Mouse (Mus musculus) midbrain, postnatal 0 days (tissue): Measurements from ENCODE around the gene Cyren. TPM values are rescaled to one million over a fixed set of nuclear protein-coding genes. Genes with fewer than 3 reads are reported as not detected.

Experiments used
- ATAC-seq: fragments of 200-750 bp; cut with Nextera tagmentation; 2 replicates; pipeline ENCODE4 v1.8.0; 2017; ENCODE audit warnings: moderate number of reproducible peaks, mild to moderate bottlenecking, moderate TSS enrichment, moderate library complexity; ENCODE audit not compliant: low FRiP score
- DNase-seq: peaks from one replicate; pipeline ENCODE4 v3.0.0-alpha.2; 2015; ENCODE audit warnings: low spot score
- H3K27ac ChIP-seq: fragments of 300-500 bp; sonication (generic); 2 replicates; pipeline ENCODE4 v1.5.1; 2014; ENCODE audit warnings: low read depth, mild to moderate bottlenecking, low read length, mixed read lengths
- H3K27me3 ChIP-seq: fragments of 300-500 bp; sonication (generic); 2 replicates; pipeline ENCODE4 v1.6.1; 2014; ENCODE audit warnings: low read length, control low read depth, mixed read lengths; ENCODE audit not compliant: insufficient read depth
- H3K36me3 ChIP-seq: fragments of 300-500 bp; sonication (generic); 2 replicates; pipeline ENCODE4 v1.6.1; 2014; ENCODE audit warnings: low read length, control low read depth, mixed read lengths; ENCODE audit not compliant: insufficient read depth
- H3K4me1 ChIP-seq: fragments of 300-500 bp; sonication (generic); 2 replicates; pipeline ENCODE4 v1.6.1; 2014; ENCODE audit warnings: mild to moderate bottlenecking, control low read depth, antibody characterized with exemption, low read length, mixed read lengths; ENCODE audit not compliant: insufficient read depth
- H3K4me2 ChIP-seq: fragments of 300-500 bp; sonication (generic); 2 replicates; pipeline ENCODE4 v1.6.1; 2014; ENCODE audit warnings: low read depth, mild to moderate bottlenecking, low read length, mixed read lengths; ENCODE audit not compliant: poor library complexity, severe bottlenecking
- H3K4me3 ChIP-seq: fragments of 300-500 bp; sonication (generic); 2 replicates; pipeline ENCODE4 v1.5.1; 2014; ENCODE audit warnings: low read depth, mild to moderate bottlenecking, low read length, moderate library complexity
- H3K9ac ChIP-seq: fragments of 300-500 bp; sonication (generic); replicated peaks from 2 replicates; pipeline ENCODE4 v1.6.1; 2014; ENCODE audit warnings: mild to moderate bottlenecking, low read length, moderate library complexity, mixed read lengths; ENCODE audit not compliant: poor library complexity, severe bottlenecking
- H3K9me3 ChIP-seq: fragments of 300-500 bp; sonication (generic); 2 replicates; pipeline ENCODE4 v1.6.1; 2016; ENCODE audit warnings: low read length, control low read depth
- CTCF ChIP-seq: IDR thresholded peaks from 2 replicates; pipeline ENCODE4 v1.5.1; 2016; ENCODE audit warnings: antibody characterized with exemption, mild to moderate bottlenecking
- WGBS: fragments of 180-500 bp; shearing (Covaris S2); extraction: QIAGEN DNeasy Blood & Tissue Kit; methylation state at CpG from one replicate; pipeline ENCODE4 v1.1.7; 2014; 5-methylcytosine and 5-hydroxymethylcytosine counted together
- polyA plus RNA-seq: library from polyadenylated mRNA; unstranded; fragments of >200 nt; fragmentation: Nextera tagmentation; extraction: Ambion mirVana; gene quantifications from 2 replicates; pipeline ENCODE4 v1.2.1, GENCODE M21; 2015
- total RNA-seq: library from RNA; depleted of rRNA; stranded (reverse); fragments of >200 nt; gene quantifications from 2 replicates; pipeline ENCODE4 v1.2.3, GENCODE M21; 2014

Gene Cyren
- total and polyA plus RNA-seq, 2 experiments from 2014 or later = 4.9 to 6.0 TPM

GRCm38 (mm10) chr6:34903441-34903840, 25.6 kb upstream of the Cyren start:
- 88% methylated on average over 5 of the region's 5 CpGs for WGBS

GRCm38 (mm10) chr6:34902578-34902977, 24.7 kb upstream of the Cyren start:
- H3K9me3 ChIP-seq = no peaks in the 10 kb centered on the region
- 97% methylated on average over 7 of the region's 7 CpGs for WGBS
- no peak overlapping the region for H3K4me3 ChIP-seq
- no peak overlapping the region for H3K9ac ChIP-seq
- H3K36me3 ChIP-seq = peaks cover 67% of the 10 kb centered on the region
- no peak overlapping the region for H3K4me2 ChIP-seq
- no peaks in the 10 kb centered on the region for H3K4me1 ChIP-seq
- ATAC-seq = no peak
- TF ChIP-seq CTCF = no peak
- H3K27ac ChIP-seq = no peak overlapping the region
- DNase-seq = no peak
- no peaks in the 10 kb centered on the region for H3K27me3 ChIP-seq

More at GRCm38 (mm10) chr6:34903441-34903840, 25.6 kb upstream of the Cyren start:
- H3K27ac ChIP-seq = no peak overlapping the region
- ATAC-seq = no peak
- H3K4me3 ChIP-seq = no peak overlapping the region
- DNase-seq = no peak
- H3K27me3 ChIP-seq = no peaks in the 10 kb centered on the region
- TF ChIP-seq CTCF = no peak
- no peak overlapping the region for H3K4me2 ChIP-seq
- no peaks in the 10 kb centered on the region for H3K4me1 ChIP-seq
- peaks cover 70% of the 10 kb centered on the region for H3K36me3 ChIP-seq
- no peaks in the 10 kb centered on the region for H3K9me3 ChIP-seq
- H3K9ac ChIP-seq = no peak overlapping the region

GRCm38 (mm10) chr6:34901911-34902444, 24.1 kb upstream of the Cyren start:
- no peak for DNase-seq
- Histone ChIP-seq H3K4me3 (no peak overlapping the region), H3K27me3 (no peaks in the 10 kb centered on the region), H3K4me1 (no peaks in the 10 kb centered on the region), H3K9me3 (no peaks in the 10 kb centered on the region), H3K27ac (no peak overlapping the region), H3K9ac (no peak overlapping the region), H3K36me3 (peaks cover 62% of the 10 kb centered on the region), H3K4me2 (no peak overlapping the region)
- ATAC-seq = no peak
- TF ChIP-seq CTCF = no peak
- 73% methylated on average over 9 of the region's 9 CpGs for WGBS

- Histone ChIP-seq H3K4me2 (no peak overlapping the region), H3K4me1 (no peaks in the 10 kb centered on the region), H3K4me3 (no peak overlapping the region), H3K9me3 (no peaks in the 10 kb centered on the region), H3K27me3 (no peaks in the 10 kb centered on the region), H3K9ac (no peak overlapping the region), H3K27ac (no peak overlapping the region), H3K36me3 (peaks cover 54% of the 10 kb centered on the region)
- DNase-seq = no peak
- 75% methylated on average over 2 of the region's 2 CpGs for WGBS
- no peak for ATAC-seq
- TF ChIP-seq CTCF = no peak
Observed at GRCm38 (mm10) chr6:34900990-34901389, 23.1 kb upstream of the Cyren start.

GRCm38 (mm10) chr6:34899127-34899526, 21.3 kb upstream of the Cyren start:
- H3K36me3 ChIP-seq = peaks cover 57% of the 10 kb centered on the region
- H3K4me2 ChIP-seq = no peak overlapping the region
- 95% methylated on average over 2 of the region's 2 CpGs for WGBS
- no peak overlapping the region for H3K9ac ChIP-seq
- H3K4me3 ChIP-seq = no peak overlapping the region
- H3K9me3 ChIP-seq = no peaks in the 10 kb centered on the region
- ATAC-seq (no peak), DNase-seq (no peak)
- no peaks in the 10 kb centered on the region for H3K27me3 ChIP-seq
- no peak for TF ChIP-seq CTCF
- no peaks in the 10 kb centered on the region for H3K4me1 ChIP-seq
- H3K27ac ChIP-seq = no peak overlapping the region

GRCm38 (mm10) chr6:34896168-34896780, 18.4 kb upstream of the Cyren start:
- no peak for TF ChIP-seq CTCF
- no peak overlapping the region for H3K4me2 ChIP-seq
- peaks cover 54% of the 10 kb centered on the region for H3K36me3 ChIP-seq
- H3K27me3 ChIP-seq = no peaks in the 10 kb centered on the region
- H3K27ac ChIP-seq = no peak overlapping the region
- no peaks in the 10 kb centered on the region for H3K4me1 ChIP-seq
- H3K9ac ChIP-seq = 0 out of 2 replicates have a peak overlapping the region, but pooled peaks have one; percentile 19
- 57% methylated on average over 13 of the region's 16 CpGs for WGBS
- DNase-seq (no peak), ATAC-seq (no peak)
- H3K9me3 ChIP-seq = no peaks in the 10 kb centered on the region
- H3K4me3 ChIP-seq = no peak overlapping the region
